Mouse (Mus musculus) gastrocnemius, postnatal 25 days (tissue): Measurements from ENCODE around the gene Kras. TPM values are rescaled to one million over a fixed set of nuclear protein-coding genes. Genes with fewer than 3 reads are reported as not detected.

Source experiments
- DNase-seq: peaks from one replicate; pipeline ENCODE4 v3.0.0; 2022
- long read RNA-seq, 2 experiments: library from polyadenylated mRNA; stranded (forward); transcript quantifications; one replicate each; pipeline ENCODE4 v2.0.0; 2021
- total RNA-seq, 2 experiments: library from RNA; stranded (reverse); gene quantifications; 1 replicate in 1 of 2; 2 replicates in 1 of 2; pipeline ENCODE4 v1.2.3; 2021

Kras gene
- total RNA-seq: 10 to 100 TPM; 18.5 to 20.8 TPM
- long read RNA-seq, experiment 1, full-length matches to known transcripts: 21 of 32 reads
- long read RNA-seq, experiment 1, partial matches to known transcripts: 0 of 32 reads
- long read RNA-seq, experiment 1, other reads (novel, unspliced or antisense): 11 of 32 reads
- long read RNA-seq, experiment 2, full-length matches to known transcripts: 24 of 31 reads
- long read RNA-seq, experiment 2, partial matches to known transcripts: 0 of 31 reads
- long read RNA-seq, experiment 2, other reads (novel, unspliced or antisense): 7 of 31 reads

DNA sequence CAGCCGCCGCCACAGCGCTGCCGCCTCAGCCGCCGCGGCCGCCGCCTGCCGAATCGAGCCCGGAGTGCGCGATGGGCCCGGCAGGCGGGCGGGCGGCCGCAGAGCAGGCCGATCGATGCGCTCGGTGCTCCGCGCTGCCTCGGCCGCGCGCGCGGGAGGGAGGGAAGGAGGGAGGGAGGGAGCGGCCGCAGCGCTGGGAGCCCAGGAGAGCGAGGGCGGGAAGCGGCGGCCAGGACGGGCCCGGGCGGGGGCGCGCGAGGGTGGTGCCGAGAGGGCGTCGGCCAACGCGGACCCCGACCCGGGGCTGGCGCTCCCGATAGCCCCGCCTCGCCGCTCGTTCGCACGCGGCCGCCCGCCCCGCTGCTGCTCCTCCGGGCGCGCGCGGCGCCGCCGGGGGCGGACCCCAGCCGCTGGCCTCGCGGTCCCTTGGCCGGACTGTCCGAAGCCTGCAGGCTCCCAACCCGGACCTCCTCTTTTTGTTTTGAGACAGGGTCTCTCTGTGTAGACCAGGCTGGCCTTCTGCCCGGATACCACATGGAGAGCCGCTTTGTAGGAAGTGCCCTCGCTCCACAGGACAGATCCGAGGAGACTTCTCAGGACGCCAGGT is at the start of gene Kras:
Gene Kras, minus strand, starts transcription at position 55 of the 607 bp plus-strand sequence.
- DNase-seq: peak; percentile 93

DNA sequence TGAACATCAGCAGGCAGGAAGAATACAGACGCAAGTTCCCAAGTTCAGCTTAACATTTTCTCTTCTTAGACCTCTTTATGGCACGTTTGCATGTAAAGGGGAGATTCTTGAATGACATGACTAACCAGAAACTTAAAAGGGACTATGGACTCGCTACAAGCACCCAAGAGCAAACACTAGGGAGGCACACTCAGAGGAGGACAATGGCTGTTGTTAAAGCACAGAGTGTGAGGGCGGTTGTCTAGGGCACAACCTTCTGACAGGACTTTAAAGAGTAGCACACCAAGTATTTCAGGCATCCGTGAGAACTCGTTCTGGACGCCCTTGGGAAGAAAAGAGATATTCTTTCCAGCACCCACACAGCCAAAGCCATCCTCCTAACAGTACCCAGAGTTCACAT is 47.6 kb upstream of the Kras start:
- DNase-seq: no peak

DNA sequence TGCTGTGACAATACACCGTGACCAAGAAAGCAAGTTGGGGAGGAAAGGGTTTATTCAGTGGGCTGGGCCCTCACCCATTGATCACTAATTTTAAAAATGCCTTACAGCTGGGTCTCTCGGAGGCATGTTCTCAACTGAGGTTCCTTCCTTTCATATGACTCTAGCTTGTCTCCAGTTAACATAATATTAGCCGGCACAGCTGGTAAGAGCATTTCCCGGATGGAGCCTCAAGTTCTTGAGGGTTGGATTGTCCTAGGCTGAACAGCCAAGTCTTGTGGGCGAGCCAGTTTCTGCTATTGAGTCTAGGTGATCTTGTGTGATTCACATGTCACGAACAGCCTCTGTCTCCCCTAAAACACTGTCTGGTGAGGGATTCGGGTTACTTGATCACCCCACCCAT is 46.9 kb upstream of the Kras start:
- DNase-seq: no peak

DNA sequence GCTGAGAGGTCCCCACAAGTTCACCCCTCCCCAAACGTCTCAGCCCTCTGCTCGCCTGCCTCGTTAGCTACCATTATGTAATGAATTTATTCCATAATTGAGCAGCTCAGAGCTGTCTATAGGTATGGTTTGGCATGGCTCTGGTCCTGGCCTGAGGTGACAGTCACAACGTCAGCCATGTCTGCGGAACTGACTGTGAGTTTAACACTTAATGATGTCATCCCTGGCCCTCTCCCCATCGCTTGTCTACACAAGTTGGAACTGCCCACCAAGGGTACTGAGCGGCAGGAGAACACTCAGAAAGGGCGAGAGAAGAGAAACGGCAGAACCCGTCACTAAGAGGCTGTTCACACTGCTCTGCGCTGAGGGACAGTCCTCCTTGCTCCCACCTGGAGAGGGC is 45.1 kb upstream of the Kras start:
- DNase-seq: no peak

DNA sequence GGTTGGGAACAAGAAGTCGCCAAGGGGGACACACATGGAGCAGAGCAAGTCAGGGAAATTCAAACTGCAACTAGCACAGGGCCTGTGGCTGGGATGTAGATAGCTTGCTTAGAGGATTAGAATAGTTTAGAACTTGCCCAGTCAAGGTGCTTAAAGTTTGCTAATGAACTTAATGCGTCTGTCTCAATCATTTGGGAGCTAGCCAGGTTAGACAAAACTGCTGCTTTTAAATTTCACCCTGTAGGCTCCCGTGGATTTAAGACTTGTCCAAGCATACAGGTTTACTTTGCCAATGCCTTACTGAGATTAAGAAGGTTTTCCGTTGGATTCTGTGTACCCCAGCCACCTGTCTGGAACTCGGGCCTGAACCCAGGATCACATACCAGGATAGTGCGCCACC is 43.1 kb upstream of the Kras start:
- DNase-seq: no peak

DNA sequence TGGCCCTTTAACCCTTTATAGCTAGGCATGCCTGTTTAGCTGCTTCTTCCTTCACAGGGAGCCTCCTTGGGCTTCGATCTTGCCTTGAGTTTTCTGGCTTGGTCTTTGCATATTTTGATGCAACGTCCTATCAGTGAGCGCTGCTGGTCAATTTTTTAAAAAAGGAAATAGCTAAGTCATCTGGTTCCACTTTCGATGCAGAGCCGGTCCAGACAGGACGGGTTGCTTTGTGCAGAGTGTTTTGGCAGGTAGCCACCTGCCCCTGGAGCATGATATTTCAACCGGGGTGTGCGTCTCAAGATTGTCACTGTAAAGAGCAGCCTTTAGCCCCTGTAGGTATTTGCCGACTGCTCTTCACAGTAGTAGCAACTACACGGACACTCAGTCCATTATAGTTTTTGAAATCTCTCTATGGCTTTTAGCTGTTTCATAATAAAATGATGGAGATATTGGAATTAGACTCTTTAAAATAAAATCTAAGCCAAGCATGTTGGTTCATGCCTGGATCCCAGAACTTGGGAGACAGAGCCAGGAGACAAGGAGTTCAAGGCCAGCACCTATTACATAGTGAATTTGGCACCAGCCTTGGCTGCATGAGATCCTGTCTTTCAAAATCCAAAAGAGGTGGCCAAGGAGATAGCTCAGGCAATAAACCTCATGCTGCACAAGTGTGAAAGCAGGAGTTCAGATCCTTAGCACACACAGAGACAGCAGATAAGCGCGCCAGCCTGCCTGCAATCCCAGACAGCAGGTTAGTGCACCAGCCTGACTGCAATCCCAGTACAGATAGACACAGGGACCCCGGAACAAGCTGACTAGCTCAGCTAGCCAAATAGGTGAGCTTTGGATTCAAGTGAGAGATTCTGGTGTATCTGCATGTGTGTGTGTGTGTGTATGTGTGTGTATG is 41.6 kb upstream of the Kras start:
- DNase-seq: peak; percentile 29

DNA sequence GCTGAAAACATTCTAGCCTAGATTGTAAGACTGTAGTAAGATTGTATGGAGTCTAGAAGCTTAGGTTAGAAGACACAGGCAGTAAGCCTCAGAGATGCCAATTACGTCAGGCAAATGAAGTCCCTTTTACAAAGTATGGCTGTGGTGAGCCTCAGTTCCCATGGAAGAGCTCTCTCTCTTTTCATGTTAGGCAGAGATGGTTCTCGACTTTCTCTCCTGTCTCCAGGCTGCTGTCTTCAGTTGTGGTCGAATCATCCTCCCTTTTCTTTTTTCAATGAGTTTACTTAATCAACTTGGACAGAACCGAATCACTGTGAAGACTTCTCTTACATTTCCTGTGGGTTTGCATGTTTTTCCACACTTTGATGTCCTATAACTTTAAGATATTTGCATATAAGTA is 35.6 kb upstream of the Kras start:
- no peak for DNase-seq

DNA sequence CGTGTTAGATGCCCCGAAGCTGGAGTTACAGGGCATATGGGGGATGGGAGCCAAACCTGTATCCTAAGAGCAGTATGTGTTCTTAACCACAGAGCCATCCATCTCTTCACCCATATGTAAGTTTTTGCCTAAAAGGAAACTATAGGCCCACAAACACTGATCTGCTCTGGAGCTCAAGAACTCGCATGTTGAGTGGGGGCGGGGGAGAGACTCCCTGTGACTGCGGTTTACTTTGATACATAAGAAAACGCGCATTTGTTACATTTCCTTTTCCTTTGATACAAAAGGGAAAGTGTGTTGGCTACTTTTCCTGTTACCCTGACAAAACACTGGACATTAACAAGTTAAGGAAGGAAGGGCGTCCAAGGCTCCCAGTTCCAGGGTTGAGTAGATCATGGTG is 34.2 kb upstream of the Kras start:
- no peak for DNase-seq

DNA sequence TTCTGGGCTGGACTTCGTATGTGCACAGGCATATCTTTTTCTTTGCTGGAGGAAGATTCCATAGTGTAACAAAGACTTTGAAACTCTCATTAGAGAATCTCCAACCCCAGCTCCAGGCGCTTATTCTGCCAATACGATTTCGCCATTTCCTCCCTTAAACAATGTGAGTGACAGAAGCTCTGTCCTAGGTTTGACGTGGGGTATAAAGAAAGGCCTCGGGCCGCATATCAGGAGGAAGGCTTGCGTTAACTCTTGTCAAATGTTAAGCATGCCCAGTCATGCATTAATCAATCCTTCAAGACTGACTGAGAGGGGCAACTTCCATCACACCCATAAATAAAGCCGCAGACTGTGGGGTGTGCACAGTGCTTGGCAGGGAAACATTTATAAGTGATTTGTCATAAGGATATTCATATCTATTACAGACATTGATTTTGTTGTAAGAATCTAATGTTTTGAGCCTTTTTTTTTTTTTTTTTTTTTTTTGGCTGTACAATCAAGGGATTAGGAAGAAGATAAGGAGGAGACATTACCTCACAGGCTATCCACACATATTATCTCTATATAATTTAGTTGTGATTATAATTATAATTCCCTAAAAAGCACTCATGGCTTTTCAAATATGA is 27.2 kb upstream of the Kras start:
- DNase-seq: no peak

DNA sequence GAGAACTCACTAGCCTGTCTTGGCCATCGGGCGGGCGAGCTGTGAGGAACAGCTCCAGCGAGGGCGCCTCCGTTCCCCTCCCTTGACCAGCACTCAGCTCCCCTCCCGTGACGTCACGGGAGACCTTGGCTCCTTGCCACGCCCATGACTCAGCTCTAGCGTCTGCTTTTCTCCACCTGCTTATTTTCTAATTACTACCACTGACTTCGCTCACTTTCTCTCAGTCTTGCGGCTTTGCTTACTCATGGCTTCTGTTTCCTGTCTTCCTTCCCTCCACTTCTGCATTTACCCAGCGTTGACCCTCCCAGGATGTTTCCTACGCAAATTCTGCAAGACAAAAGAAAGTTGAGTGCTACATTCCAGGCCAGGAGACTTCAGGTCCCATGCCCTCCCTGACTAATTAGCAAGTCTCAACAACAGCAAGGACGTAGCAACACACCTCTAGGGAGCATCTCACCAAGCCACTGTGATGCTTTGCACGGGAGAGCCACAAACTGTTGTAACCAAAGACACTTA is 26.3 kb upstream of the Kras start:
- DNase-seq: peak; percentile 65

DNA sequence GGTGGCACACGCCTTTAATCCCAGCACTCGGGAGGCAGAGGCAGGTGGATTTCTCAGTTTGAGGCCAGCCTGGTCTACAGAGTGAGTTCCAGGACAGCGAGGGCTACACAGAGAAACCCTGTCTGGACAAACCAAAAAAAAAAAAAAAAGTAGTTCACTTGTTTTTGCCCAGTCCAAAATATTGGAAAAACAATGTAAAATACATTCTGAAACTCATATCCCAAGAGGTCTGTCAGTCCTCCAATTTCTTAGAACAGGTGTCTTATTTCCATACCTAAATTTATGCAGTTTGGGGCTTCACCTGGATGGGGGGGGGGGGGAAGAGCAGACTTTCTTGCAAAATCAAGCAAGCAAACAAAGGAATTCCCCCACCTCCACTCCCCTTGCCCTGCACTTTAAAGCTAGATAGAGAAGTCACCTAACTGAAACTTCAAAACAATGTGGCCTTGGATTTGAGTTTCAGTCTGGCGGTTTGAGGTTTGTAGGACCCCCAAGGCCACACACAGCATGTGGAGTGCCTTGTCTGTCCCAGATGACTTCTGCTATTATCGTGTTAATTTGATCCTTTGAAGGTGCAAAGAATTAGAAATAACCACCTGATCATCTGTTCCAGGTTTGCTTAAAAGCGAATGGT is 25.7 kb upstream of the Kras start:
- DNase-seq: no peak

DNA sequence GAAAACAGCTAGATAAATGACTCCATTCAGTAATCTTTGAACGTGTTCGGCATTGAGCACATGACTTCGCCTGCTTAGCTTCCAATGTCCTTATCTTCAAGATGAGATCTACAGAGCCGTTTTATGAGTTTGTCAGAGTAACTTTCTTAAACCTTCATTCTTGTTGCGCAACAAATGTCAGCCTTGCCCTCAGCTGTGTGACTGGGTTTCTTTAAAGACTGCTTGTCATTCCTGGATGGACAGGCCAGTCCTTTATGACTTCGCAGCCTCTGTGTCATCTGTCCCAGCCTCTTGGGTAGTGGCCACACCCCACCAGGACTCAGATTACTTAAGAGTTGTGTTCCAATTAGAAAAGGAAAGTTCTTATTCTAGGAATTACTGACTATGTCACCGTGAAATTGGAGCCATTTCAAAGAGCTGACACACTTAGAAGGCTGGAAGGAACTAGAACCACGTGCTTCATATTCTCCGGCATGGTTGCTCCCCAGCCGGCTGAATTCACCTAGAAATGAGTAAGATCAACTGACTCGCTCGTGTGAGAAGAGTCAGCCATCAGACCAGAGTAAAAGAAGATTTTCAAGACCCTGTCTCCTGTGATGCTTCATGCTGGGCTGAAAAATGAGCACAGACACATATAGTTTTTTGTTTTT is 24.1 kb upstream of the Kras start:
- no peak for DNase-seq

DNA sequence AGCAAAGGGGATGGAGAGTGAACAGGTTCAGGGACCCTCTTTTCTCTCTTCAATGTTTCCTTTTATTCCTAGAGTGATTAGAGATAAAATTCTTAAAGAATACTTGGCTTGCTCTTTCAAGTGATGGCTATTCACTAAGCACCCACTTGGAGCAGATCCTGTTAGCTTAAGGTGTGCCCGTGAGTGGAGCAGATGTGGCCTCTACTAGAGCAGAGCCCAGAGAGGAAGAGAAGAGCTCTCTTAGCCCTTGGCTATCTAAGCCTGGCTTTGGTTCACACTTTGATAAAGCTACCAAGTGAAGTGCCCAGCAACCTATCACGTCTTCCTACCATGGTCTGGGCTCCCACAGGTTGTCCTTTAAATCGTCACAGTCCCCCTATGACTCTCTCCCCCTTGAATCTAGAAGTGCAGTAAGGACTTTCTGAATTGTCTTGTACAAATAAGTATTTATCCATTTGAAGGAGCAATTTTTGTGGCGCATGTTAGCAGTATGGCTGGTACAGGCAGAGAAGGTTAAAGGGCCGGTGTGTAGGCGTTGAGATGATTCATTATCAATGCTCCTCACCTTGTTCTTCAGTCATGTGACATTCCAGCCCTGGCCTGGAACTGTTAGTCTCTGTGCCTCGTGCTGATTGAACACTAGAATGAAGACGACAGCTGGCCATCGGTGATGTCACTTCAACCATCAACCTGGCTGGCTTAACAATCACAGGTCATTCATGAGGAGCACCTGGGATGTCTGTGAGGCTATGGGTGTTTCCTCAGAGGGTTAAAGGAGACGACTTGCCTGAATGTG is 22.3 kb upstream of the Kras start:
- no peak for DNase-seq

DNA sequence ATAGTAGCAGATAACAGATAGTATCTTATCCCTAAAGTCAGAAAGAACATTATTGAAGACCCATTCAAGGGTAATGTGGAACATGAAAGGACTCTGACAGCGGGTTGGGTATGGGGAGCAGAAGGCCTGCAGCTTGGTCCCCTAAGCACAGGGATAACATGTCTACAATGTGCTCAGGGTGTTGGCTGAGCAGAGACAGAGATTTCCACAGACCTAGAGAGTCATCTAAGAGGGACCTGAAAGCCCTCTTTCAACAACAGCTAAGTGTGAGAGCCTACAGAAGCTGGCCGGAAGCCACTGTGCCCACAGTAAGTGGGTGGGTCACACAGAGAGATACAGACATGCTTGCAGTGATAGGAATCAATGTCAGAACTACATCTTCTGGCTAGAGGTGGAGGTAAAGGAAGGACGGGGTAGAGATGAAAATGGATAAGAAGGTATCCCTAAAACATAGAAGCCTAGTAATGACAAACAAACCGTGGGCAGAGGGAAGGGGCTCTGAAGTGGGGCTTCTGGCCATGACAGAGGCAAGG is 19.3 kb upstream of the Kras start:
- no peak for DNase-seq

DNA sequence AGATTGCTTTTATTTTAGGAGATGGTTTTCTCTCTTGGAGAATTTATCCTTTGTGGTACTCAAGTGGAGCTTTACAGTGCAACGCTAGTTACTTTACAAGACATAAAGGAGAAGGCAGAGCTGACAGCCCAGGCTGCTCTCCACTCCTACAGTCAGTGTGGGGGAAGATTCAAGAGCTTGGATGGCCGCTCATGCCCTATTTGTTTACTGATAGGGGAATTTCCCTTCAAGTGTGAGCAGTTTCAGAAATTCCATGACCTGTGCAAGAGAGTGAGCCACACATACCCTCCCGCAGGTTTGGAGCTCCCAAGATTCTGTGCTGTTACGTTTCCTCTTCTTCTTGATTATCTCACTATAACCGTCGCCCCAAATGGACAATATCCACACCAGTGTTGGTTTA is 17.7 kb upstream of the Kras start:
- no peak for DNase-seq

DNA sequence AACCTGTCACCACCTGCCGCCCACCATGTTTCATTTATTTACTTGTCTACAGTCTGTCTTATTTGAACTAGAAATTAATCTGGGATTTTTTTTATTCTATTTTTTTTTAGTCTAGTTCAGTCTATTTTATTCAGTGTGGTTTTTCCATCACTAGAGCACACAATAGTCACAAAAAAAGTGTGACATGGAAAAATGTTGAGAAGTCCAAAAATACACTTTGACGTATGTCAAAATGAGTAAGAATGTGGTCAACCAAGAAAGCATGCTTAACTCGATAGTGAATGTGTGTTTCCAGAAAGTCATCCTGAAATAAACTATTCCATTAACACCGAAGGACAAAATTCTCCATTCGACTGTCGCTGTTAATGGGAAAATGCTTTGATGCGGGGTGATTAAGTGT is 12.3 kb upstream of the Kras start:
- DNase-seq: no peak

DNA sequence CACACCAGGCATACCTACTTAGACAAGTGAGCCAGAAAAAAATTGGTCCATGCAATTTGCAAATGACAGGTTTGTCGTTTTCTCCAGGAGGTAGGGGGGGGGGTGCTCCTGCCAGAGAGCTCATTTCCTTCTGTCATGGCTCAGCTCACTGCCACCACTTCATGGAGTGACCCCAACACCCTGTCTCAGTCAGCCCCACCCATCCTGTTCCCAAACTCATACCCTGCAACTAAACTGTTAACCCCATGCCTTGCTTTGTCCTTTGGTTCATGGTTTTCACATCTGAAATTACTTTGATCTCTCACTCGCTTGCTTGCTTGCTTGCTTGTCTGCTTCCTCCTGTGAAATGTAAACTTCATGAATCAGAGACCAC is 6.6 kb upstream of the Kras start:
- DNase-seq: no peak

DNA sequence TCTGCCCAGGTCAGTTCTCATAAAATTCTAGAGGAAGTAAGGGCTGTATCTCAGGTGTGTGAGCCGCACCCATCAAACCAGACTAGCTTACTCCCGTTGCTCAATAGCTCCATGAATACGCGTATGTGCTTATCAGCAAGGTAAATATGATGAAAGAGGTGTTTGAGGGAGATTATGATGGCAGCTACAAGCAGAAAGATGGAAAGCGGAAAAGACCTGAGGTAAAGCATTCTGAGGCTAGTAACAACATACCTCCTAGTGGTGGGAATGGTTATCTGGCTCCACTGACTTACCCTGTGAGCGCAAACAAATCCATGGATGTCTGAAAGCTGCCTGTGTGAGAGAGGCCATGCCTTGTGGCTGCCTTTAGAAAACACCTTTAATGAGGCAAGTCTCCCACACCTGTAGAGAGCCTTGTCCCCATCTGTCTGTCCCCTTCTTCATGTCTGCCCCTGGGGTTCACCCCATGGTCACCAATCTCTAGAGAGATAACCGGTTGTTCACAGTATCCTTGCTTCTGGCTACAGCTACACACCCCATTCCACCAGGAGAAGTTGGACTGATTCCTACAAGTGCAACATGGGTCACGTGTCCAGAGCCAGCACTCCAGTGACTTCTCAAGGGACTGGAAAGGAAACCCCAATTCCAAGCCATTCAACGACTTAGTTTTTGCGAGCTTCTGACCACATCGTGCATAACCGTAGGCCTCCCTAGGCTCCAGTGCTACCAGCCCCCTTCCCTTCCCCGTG is 6.1 kb upstream of the Kras start:
- no peak for DNase-seq

DNA sequence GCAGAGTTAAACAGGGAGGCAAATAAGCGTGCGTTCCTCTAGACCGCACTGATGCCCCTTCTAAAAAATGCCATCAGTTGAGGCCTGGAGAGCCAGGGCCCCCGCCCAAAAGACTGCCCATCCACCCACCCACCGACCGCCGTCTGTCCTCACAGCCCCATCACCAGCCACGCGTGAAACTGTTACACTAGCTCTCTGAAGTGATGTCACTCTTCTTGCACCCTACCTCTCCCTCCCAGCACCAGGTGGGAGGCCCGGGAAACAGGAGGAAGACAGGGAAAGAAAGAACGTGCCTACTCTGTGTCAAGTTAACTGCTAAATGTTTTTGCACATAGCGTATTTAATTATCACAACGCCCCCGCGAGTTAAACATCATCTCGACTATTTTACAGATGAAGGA is 781 bp upstream of the Kras start:
- no peak for DNase-seq
